Mouse (Mus musculus) T-helper 1 cell (primary cell): ENCODE data around the gene Hunk.

Experiments
- in situ Hi-C: fragments of 300-600 bp; cut with MboI, MseI; formaldehyde crosslinking; loops from one replicate; pipeline ENCODE4 v1.15.1; 2025; ENCODE audit warnings: high pct_unique_total_duplicates

The Hunk gene

DNA sequence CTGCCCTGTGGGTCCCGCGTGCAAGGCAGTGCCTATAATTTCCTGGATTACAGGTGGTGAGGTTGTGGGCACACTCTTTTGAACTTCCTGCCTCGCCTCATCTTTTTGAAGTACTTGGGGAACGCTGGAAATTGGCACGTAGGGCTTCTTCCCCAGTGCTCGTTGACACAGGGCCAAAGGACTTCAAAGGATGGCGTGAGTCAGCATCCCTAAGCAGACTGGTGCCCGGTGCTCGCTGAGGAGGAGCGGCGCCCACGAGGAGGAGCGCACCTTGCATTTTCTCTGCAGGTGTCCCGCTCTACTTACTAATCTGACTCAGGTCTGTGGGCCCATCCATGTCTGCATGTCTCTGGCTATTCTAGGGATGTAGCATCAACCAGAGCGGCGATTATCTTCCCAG lies 4.9 kb downstream of the Hunk start:
- in situ Hi-C loops = no loop called here

DNA sequence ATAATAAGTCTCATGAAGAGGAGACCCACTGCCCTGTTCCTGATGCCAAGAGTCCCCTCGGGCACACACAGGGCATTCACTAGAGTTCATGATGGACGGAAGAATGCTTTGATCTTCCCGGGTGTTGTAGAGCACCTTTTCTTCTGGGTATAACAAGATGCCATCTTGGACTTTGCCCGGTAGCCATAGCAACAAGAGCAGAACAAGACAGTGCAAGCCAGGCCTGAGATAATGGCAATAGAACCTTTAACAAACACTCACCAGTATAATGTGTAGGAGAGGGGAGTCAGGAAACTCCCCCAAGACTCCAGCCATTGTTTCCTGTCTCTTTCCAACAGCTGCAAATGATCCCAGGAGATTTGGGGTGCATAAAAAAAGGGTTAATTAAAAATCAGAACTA lies 8.9 kb downstream of the Hunk start:
- in situ Hi-C loops = no loop called here

DNA sequence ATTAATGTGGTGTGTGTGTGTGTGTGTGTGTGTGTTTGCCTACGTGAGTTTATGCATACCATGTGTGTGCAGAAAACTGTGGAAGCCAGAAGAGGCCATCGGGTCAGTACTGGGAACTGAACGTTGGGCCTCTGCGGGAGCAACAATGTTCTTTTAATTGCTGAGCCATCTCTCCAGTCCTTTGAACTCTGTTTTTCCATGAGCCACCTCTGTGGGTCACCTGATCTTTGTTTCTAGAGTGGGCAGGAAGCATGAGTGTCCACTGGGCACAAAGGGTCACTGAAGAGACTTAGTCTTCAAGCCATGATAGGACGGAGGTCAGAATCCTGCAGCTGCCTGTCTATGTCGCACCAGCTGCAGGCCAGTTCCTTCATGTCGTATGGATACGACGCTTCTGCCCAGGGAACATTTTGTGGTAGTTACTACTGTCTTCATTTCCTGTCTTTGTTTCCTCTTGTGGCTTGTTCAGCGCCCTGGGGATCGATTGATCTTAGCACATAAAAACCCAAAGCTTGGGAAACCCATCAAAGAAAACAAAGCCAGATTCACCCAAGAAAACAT lies 10.3 kb downstream of the Hunk start:
- in situ Hi-C loops = no loop called here

DNA sequence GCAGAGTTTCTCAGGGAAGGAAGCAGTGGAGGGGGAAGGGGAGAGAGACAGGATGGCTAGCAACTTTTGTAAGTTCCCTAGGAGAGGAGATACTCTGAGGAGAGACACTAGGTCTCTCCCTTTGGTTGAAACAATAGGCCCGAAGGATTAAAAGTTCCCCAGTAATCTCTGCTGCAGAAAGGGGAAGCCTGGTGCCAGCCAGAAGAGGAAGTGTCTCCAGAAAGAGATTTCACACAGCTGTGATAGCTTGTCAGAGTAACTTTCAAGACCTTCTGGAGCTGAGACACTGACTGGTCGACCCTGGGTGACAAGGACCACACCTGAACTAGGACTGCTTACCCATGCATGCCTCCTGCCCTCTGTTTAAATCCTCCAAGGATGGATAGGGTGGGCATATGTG lies 11.1 kb downstream of the Hunk start:
- in situ Hi-C loops = no loop called here

DNA sequence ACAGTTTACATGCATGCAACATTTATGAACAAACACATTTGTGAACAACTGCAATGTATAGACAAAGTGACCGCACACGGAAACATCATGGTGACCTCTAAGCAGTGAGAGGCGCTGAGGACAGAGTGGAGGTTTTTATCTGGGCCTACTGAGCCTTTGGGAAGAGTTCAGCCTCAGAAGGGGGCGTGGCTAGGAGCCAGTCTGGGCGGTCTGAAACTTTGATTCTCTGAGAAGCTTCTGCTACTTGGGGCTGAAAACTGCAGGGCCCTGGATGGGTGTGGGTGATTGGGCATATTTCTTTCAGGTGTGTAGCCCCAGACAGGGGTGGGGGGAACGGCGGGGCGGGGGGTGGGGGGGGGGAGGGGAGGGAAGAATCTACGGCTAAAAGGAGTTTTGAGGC lies 14.5 kb downstream of the Hunk start:
- in situ Hi-C loops = no loop called here

DNA sequence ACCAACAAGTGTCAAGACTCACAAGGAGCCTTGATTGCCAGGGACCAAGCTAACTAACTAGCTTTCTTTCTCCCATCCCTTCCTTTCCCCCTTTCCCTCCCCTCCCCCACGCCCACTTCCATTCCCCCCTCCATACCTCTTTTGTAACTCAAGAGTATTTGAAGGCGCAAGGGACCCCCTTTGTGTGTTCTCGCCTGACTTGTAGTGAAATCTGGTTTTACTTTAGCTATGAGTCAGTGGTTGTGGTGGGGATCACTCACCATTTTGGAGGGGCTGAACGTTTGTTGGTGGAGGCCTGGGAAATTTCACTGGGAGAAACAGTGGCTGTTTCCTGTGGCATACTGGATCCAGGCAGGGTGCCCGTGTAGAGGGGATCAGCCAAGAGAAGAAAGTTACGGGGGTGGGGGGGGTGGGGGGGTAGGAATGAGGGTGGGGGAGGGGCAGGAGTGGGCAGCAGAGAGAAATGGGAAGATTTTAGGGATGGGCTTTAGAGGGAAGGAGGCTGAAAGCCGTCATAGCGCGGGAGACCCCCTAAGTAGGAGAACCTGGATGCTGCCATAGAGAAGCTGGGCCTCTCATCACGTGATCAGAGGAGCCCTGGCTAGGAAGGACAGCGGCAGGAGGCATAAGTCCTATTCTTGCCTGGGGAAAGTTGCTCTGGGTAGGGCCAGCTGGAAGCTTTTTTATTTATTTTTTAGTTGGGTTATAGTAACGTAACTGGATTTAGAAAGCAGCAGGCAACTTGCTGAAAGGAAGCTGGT lies 15.3 kb downstream of the Hunk start:
- in situ Hi-C loops = no loop called here

DNA sequence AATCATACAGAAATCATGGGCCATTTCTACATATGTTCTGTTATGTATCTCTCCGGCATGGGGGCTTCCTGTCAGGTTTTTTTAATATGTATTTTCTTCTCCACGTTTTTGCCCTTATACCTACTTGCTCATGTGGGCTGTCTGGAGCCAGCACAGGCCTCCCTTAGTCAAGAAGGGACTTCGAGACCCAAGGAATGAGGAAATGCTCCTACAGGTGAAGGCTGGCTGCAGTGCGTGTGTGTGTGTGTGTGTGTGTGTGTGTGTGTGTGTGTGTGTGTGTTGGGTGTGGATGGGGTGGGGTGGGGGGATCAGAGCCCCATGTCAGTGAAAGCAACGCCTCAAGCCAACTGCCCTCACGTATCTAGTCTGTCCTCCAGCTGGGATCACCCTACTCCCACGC lies 16.5 kb downstream of the Hunk start:
- in situ Hi-C loops = no loop called here

DNA sequence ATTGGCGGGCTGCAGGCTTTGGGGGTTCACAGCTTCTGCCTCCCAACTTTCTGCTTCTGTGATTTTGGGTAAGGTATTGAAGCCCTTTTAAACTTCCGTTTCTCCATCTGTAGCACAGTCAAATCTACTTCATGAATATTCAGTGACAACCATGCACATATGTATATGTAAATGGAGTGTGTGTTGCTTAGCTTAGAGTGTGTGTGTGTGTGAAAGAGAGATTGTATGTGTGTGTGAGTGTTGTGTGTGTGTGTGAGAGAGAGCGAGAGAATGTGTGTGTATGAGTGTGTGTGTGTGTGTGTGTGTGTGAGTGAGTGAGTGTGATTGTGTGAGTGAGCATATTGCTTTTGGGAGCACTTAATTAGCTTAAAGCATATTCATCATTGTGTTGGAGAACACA lies 19.4 kb downstream of the Hunk start:
- in situ Hi-C loops = no loop called here

DNA sequence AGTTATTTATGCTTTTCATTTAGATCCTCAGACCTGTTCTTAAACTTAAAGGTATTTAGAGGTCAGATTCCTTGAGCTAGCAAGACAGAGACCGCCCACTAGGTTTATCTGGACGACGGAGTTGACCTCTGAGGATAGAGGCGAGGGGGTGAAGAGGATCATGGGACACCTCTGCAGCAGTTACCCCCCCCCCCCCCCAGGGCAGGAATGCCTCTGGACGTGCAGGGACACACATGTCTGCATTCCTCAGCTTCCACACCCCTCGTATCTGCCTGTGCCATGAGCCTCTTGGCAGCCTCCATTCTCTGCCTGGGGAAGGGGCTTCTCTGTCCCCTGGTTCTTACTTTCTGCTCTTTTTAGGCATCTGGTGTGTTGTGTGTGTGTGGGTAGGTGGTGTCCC lies 19.8 kb downstream of the Hunk start:
- in situ Hi-C loops = no loop called here

DNA sequence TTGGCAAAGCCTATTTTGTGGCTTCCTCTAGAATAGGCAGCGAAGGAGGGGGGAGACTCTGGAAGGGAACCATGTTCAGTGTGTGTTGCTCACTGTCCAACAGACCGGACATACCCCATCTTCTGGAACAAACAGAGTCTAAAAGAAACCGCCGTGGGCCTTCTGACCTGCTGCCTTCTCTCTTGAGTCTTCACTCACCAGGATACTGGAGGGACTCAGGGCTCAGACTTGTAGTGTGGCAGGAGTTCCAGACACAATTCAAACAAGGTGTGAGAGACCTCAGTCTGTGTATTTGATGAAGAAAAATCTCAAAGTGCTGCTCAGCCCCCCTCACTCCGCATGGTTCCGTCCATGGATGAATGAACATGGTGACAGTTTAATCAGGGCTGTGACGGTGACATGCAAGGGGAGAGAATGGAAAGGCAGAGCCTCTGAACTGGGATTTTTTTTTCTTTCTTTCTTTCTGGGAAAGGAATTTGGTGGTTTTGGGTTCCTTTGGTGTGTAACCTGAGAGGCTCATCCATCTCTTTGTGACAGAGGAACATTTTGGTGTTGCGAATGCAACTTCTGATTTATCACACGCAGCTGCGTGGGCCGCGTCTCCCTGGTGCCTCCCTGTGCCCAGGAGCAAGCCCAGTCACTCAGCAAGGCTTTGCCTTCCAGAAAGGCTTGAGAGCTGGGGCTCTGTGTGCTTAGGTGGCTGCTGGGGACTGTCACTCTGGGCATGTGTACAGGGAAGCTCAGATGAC lies 21.9 kb downstream of the Hunk start:
- in situ Hi-C loops = no loop called here

DNA sequence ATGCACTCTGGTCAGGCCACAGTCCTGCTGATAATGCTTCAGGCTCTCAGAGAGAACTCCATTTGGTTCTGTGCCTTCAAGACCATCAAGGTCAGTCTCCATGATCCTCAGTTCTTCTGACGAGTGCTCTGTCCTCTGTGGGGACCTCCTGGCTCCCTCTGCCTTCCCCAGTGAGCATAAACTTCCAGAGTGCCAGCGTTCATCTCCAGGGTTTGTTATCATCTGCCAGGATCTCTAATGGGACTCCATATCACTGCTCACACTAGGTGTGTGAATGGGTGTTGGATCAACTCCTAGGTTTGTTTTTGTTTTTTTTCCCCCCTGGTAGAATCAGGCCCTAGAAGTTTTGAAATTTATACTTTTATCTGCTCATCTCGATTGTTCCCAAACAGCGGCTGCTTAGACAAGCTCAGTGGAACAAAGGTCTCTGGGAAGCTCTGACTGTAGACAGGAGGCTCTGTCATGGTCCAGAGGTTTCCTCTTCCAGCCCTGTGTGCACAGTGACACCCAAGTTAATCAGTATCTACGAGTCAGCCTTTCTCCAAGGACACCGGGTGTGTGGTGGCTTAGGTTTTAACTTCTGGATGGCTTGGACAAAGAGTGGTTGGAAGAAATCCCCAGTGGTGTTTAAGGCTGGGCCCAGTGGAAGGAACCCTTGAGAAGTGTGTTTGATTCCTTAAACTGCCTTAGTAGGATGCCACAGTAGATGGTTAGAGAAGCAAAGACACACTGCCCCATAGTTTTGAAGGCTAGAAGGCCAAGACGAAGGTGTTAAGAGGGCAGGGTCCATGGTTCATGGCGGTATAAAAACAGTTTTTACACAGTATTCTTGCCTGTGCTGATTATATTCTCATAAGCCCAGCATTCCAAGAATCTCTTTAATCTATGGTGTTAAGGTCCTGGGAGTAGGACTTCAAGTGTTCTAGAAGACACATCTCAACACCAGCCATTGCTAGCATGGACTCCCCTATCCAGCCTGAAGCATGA lies 26.6 kb downstream of the Hunk start:
- in situ Hi-C loops = no loop called here

DNA sequence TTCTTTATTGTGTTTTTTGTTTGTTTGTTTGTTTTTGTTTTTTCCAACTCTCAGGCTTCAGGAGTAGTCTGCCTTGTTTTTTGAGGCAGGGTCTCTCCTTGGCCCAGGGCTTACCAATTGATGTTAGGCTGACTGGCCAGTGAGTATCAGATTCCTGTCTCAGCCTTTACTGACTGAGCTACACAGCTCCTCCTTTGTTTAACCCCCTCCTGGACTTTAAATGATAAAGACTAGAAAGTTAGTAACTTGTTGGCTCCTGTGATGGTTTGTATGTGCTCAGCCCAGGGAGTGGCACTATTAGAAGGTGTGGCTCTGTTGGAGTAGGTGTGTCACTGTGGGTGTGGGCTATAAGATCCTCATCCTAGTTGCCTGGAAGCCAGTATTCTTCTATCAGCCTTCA lies 30.8 kb downstream of the Hunk start:
- in situ Hi-C loops = no loop called here

DNA sequence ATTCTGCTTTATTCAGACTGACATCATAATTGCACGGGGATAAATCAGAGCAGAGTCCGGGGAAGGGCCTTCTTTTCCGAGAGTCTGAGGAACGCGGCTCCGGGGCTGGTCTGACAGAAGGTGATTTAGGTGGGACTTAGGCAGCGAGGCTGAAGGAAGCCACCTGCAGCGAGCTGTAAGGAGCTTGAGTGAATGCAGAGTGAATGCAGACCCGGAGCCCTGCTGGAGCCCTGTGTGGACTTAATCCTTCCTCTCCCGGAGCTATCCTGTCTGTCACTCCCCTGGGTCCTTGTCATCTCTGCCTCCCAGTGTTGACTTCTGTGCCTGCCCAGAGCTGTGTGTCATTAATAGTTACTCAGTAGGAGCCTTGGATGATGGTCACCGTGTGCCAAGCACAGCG lies 32.8 kb downstream of the Hunk start:
- in situ Hi-C loops = no loop called here

DNA sequence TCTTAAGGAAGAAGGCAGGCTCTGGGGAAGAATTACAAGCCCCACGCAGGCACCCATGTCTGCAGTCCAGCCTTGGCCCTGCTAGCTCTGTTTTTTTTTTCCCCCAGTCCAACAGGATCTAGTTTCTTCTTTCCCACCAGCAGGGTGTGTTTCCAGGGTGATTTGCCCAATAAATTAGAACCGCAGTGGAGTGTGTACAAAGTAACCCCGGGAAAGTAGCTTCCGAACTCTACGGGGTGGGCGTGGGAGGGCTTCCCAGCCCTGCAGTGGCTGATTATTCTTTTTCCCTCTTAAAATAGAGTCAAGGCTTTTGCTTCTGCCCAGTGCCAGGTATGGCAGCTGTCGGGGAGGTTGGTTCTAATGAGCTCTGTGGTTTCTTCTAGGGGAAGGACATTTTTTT lies 35.3 kb downstream of the Hunk start:
- in situ Hi-C loops = no loop called here

DNA sequence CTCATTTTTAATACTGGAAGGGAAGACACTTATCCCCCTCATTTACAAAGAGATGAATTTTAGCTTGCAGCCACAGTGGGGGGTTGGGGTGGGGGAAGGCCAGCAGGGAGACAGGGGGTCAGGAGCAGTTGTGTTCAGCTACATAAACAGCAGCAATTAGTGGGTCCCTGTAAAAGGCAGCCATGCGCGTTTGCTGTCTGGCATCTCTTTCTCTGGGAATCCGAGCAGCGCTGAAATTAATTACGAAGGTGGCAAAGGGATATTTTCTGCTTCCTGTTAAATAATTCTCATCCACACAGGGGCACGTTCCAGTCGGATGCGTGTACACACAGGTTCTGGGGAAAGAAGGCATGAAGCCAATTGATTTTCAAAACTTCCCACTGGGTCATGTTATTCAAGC lies 35.7 kb downstream of the Hunk start:
- in situ Hi-C loops = no loop called here

DNA sequence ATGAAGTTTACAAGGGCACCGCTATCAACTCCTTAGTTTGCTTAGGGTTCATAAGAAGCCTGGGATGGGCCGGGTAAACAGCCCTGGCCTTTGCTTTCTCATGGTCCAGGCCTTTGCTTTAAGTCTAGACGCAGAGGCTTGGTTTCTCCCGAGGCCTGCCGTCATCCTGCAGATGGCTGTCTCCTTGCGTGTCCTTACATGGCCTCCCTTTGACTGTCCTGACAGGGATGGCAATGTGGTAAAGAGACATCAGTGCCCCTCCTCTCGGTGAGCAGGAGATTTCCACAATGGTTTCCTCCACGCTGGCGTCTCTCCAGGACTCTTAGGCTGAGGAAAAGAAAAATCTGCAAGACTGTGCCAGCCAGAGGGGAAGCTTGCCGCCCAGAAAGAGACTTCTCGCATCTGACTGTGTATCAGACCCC lies 36.3 kb downstream of the Hunk start:
- in situ Hi-C loops = no loop called here

DNA sequence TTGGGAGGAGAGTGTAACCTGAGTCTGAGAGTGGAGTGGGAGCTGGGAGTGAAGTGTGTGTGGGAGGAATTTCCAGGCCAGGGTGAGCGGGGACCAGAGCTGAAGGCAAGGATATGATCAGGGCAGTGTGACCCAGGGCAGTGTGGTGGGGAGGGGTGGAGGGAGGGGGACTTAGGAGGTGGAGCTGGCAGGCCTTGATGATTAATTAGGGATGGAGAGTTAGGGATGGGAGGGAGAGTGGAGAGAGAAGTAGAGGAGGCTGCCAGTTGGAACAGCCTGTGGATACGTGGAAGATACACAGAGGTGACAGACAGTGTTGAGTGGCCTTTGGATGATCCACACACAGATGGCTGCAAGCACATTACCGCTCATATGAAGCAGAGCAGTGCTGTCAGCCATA lies 38.1 kb downstream of the Hunk start:
- in situ Hi-C loops = no loop called here

DNA sequence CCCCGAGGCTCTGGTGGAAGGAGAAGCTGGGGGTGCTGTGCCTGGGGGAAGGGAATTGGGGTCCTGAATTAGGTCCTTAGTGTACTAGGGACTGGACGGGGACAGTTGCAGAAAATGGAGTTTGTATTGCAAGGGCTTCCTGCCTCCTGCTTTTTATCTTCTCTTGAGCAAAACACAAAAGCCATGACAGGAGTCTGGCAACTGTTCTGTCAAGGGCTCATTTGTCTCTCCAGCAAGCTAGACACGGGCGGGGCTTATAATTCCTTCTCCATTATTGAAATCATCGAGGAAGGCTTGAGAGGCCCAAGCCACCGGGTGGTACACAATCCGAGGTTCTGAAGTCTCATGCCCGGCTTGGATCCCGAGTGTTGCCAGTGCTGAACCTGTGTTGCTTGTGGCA lies 38.6 kb downstream of the Hunk start:
- in situ Hi-C loops = no loop called here

DNA sequence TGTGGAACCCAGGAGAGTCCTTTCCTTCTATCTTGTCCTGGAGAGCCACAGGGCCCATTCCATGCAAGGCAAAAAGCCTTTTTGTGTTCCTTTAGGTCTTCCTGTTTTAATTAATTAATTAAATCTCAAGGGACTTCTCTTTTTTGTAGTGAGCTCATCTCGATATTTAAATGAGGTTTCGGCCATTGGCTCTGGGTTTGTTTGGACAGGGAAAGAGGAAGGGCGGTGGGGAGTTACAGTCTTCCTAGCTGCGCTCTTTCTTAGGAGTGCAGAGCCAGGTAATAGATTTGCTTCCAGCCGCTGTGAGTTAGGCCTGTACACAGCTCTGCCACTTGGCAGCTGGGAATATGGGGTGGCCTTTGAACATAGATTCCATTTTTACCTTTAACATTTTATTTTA lies 40.4 kb downstream of the Hunk start:
- in situ Hi-C loops = no loop called here

DNA sequence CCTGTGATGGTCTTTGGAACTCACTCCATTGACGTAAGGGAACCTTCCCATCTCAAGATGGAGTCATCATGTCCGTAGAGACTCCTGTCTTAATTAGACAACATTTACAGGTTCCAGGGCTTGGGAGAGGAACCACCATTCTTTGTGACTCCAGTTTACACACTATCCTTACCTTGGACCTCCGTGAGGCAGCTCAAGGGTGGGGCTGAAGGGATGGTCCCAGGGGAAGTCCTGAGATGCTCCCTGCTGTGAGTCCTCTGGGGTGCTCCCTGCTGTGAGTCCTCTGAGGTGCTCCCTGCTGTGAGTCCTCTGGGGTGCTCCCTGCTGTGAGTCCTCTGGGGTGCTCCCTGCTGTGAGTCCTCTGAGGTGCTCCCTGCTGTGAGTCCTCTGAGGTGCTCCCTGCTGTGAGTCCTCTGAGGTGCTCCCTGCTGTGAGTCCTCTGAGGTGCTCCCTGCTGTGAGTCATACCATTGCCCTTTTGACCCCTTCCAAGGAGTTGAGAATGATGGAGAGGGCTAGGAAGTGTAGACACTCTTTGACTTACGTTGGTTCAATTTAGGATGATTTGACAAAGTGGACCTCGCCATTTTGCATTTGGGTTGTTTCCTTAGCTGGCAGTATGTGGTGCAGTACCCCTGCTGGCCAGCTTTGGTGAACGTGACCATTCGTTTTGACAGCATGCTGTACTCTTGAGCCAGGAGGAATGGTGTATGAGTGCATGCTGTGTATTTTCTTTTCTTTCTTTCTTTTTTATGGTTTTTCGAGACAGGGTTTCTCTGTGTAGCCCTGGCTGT lies 42.2 kb downstream of the Hunk start:
- in situ Hi-C loops = no loop called here

DNA sequence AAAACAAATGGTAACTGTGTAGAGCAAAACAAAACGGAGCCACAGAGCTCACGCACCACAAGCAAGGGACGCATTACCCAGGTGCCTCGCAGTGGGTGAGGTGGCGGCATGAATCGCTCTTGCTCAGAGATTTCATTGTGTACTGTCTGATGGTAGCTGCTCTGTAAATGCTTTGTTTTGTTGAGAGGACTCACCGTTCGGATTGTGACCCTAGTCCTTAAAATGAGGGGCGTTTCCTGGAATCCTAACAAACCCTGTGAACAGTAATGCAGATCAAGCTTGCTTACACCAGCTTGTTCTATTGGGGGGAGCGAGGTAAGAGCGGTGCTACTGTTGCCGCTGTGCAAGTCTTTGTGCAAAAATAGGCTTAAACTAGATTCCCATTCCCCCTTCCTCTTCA lies 47.7 kb downstream of the Hunk start:
- in situ Hi-C loops = no loop called here
